17 mouse cellular contexts compared by ENCODE assay signal in genomic region chr9:64777441-64777987, GRCm38 (mm10). TPM values are rescaled to one million over a fixed set of nuclear protein-coding genes. Genes with fewer than 3 reads are reported as not detected.
A peak's percentile ranks its signal among the peaks of the same experiment; 100 is the strongest.
DNase-seq lines count a peak whose midpoint lies in the region.
"Had no signal": no experiment of that assay in that cellular context is flagged by ENCODE, and none has a peak within 500 bp of the region (broad histone marks: within the 10 kb centered on the region; RNA-seq: fewer than 3 reads in every experiment).

No protein-coding gene starts in this region.

- DNase-seq in heart, adult 18-20 months: peak; percentile 34 to 59
- DNase-seq in heart, adult 9 months (ENCODE audit: low spot score in 2 of 2): no peak
- DNase-seq in heart, postnatal 4 days: peak; percentile 39
- DNase-seq in heart, adult 8-10 months (ENCODE audit: low spot score): no peak
- peak; percentile 54 for DNase-seq in lung, postnatal 10 days
- no peak for DNase-seq in lung, postnatal 36 days
- peak; percentile 34 for DNase-seq in urinary bladder, postnatal 14 days (ENCODE audit: low spot score)
- no peak for DNase-seq in urinary bladder, postnatal 25 days (ENCODE audit: low spot score)
- DNase-seq: adrenal gland, adult 2 months; adrenal gland, postnatal 14 days; cerebellum, adult 11 months; cerebellum, adult 2 months; cerebellum, adult 9-11 months; cerebellum, postnatal 25 days; forebrain, postnatal 0 days; gastrocnemius, adult 2 months; gastrocnemius, postnatal 14 days had no signal

RNA-seq across cellular contexts. Expression of gene Dennd4a, which starts 33.6 kb away (rescaled TPM):
- total RNA-seq in heart, adult 18-20 months (2021): 1 to 10 TPM; 5.7 to 7.9 TPM
- total RNA-seq in heart, postnatal 4 days (2021): 10 to 100 TPM; 13.8 to 16.9 TPM
- total RNA-seq in heart, adult 8-10 months (2022): 1 to 10 TPM; 5.7 to 8.5 (median 6.3) TPM

RNA-seq across cellular contexts. Expression of gene Rab11a, which starts 40.0 kb away (rescaled TPM):
- 100 to 1,000 TPM; 176 to 180 TPM for total RNA-seq in heart, adult 18-20 months (2021)
- 100 to 1,000 TPM; 268 to 285 TPM for total RNA-seq in heart, postnatal 4 days (2021)
- 100 to 1,000 TPM; 150 to 183 (median 162) TPM for total RNA-seq in heart, adult 8-10 months (2022)

Comparison
In these comparisons a context has a peak if more than half of its experiments do, and no peak if none do; other contexts are left out.
1. DNase-seq: peak in heart, adult 18-20 months (2 of 2), heart, postnatal 4 days (single experiment), lung, postnatal 10 days (single experiment) and urinary bladder, postnatal 14 days (single experiment); none in heart, adult 9 months (0 of 2), heart, adult 8-10 months (single experiment), lung, postnatal 36 days (single experiment) and urinary bladder, postnatal 25 days (single experiment).